Mouse (Mus musculus): Measurements from ENCODE around the gene Sec22c. TPM values are rescaled to one million over a fixed set of nuclear protein-coding genes. Genes with fewer than 3 reads are reported as not detected.

Sec22c gene
- polyA plus RNA-seq, 1 experiment from 2014 or later = 24.5 TPM

DNA sequence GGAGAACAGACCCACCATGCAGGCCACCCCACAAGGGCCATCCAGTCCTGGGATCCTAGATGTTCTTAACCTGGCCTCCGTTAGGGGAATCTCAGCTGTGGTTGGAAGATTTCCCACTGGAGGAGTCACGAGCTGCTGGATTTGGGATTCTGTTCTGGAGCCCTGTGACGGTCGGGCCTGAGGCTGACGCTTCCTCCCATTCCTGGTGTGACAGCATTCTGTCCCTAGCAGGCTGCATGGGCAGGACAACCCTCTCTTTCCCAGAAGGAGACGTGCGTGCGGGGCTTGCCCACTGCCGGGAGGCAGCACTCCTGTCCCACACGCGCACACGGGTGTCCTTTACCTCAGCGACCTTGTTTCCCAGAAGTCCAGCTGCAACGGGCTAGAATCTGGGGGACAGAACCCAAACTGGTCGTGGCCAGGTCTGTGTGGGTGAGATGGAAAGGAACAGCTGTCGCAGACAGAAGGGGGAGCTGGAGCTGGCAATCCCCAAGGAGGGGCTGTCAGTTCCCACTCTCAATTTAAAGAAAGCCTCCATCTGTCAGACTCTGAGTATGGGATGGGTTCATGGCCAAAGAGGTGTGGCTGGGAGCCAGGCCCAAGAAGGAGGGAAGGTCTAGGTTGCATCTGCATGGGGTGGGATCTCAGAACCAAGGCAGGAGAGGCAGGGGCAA, 38.2 kb downstream of the Sec22c start:
- H3K27me3 ChIP-seq = peaks cover 36% of the 10 kb centered on the region

DNA sequence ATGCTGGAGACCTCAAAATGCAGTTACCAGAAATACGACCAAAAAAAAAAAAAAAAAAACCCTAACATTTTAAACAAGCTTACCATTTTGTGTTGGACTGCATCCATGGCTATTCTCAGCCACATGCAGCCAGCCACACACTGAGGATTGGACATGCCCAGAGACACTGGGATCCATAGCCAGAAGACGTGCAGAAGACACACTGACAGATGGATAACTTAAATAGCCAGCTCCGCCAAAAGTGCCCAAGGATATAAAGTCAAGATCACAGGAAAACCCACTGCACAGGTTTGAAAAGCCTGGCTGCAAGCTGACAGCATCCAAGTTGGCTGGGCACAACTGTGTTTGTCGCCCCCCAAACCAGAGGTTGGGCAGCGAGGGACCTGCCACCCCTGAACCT, 41.2 kb downstream of the Sec22c start:
- Histone ChIP-seq H3K9me3 (no peaks in the 10 kb centered on the region), H3K4me3 (replicated peaks) (no peak overlapping the region), H3K27me3 (peaks cover 16% of the 10 kb centered on the region), H3K9ac (no peak overlapping the region), H3K27ac (no peak overlapping the region), H3K36me3 (replicated peaks) (no peaks in the 10 kb centered on the region), H3K4me2 (no peak overlapping the region), H3K4me1 (peaks cover 8% of the 10 kb centered on the region; the same call in 1 of the 2 replicates)
- 79% methylated on average over 5 of the region's 5 CpGs for WGBS
- no peak for ATAC-seq (ENCODE audit: low FRiP score)

More for the DNA sequence above, 38.2 kb downstream of the Sec22c start:
- Histone ChIP-seq H3K36me3 (replicated peaks) (no peaks in the 10 kb centered on the region), H3K4me2 (no peak overlapping the region), H3K9ac (no peak overlapping the region), H3K27ac (peak overlapping the region; percentile 43; the same call in 1 of the 2 replicates), H3K9me3 (no peaks in the 10 kb centered on the region), H3K4me1 (peaks cover 26% of the 10 kb centered on the region), H3K4me3 (replicated peaks) (no peak overlapping the region)
- 73% methylated on average over 16 of the region's 16 CpGs for WGBS
- peak; percentile 17; the same call in 1 of the 2 replicates for ATAC-seq (ENCODE audit: low FRiP score)

DNA sequence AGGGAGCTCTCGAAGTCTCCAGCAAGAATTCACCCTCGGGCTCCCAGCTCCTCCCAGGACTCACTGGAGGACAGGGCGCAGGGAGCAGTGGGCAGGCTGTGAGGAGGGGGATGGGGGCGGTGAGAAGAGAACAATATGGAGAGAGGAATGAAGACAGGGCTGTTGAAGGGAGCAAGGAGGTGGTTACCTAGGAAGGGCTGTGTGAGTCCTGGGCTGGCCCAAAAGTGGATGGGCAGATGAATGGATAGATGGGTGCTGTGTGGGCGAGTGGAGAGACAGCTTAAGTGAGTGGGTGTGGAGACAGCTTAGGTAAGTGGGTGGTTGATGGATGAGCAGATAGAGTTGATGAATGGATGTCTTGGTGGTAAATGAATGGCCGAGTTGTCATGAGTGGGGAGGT, 41.8 kb downstream of the Sec22c start:
- peaks cover 10% of the 10 kb centered on the region for H3K27me3 ChIP-seq
- no peaks in the 10 kb centered on the region for H3K9me3 ChIP-seq
- H3K4me3 ChIP-seq (replicated peaks) = no peak overlapping the region
- no peak for ATAC-seq (ENCODE audit: low FRiP score)
- H3K9ac ChIP-seq = no peak overlapping the region
- H3K27ac ChIP-seq = no peak overlapping the region
- no peak overlapping the region for H3K4me2 ChIP-seq
- H3K36me3 ChIP-seq (replicated peaks) = no peaks in the 10 kb centered on the region
- 80% methylated on average over 6 of the region's 6 CpGs for WGBS
- H3K4me1 ChIP-seq = peaks cover 7% of the 10 kb centered on the region; the same call in 1 of the 2 replicates

DNA sequence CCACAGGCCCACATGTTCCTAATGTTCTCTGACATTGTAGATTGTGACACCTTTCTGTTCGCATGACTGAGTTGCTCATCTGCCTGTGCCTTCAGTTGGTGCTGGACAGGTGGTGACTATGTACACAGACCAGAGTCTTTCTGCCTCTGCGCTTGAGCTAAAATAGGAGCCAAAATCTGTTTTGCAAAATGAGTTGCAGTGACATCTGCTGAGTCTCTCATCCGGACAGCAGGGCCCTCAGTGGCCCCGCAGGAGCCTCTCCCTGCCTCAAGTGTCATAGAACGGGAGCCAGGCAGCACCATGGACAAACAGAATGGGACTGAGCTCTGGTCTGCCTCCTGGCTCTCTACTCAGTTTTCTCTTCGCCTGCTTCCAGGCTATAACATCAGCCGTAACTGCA, 45.5 kb downstream of the Sec22c start:
- 85% methylated on average over 7 of the region's 7 CpGs for WGBS
- Histone ChIP-seq H3K27me3 (no peaks in the 10 kb centered on the region), H3K36me3 (replicated peaks) (no peaks in the 10 kb centered on the region)

DNA sequence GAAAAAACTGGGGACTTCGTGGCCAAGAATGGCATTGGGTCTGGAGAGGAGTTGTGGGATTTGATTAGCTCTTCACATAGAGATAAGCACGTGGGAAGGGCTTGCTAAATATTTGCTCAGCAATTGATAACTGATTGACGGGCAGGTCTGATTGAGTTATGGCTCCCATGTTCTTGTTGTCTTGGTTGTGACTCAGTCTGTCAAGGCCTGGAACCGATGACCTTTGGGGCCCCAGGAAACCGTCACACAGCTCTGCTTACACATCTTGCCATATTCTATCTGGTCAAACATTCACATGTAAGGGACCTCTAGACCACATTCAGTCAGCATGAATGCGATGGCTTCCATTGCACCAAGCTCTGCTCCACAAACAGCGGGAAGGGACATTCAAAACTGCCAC, 47.0 kb downstream of the Sec22c start:
- Histone ChIP-seq H3K9ac (no peak overlapping the region), H3K4me3 (replicated peaks) (no peak overlapping the region), H3K9me3 (no peaks in the 10 kb centered on the region), H3K27me3 (no peaks in the 10 kb centered on the region), H3K36me3 (replicated peaks) (no peaks in the 10 kb centered on the region), H3K27ac (no peak overlapping the region), H3K4me2 (no peak overlapping the region), H3K4me1 (no peaks in the 10 kb centered on the region; the same call in 1 of the 2 replicates)
- no peak for ATAC-seq (ENCODE audit: low FRiP score)
- WGBS = 89% methylated on average over 7 of the region's 7 CpGs

More for the DNA sequence above, 45.5 kb downstream of the Sec22c start:
- Histone ChIP-seq H3K27ac (no peak overlapping the region), H3K9me3 (no peaks in the 10 kb centered on the region), H3K4me3 (replicated peaks) (no peak overlapping the region), H3K4me2 (no peak overlapping the region), H3K4me1 (no peaks in the 10 kb centered on the region; the same call in 1 of the 2 replicates), H3K9ac (no peak overlapping the region)
- no peak for ATAC-seq (ENCODE audit: low FRiP score)

DNA sequence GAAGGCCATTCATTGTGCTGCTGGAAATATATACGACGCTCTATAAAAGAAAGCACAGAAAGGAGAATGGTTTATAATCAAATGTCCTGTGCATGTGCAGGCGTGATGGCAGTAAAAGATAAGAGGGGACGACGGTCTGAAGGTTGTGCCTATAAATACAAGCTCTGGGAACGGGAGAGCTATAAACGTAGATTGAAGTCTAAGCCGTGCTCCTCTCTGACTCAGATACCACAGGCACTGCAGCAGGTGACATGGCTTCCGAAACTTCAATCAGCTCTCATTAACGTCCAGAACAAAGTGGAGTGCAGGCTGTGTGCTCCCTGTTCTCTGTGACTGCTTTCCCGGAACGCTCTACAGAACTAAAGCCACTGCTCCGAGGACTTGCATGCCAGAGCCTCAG, 48.1 kb downstream of the Sec22c start:
- H3K4me3 ChIP-seq (replicated peaks) = no peak overlapping the region
- ATAC-seq (ENCODE audit: low FRiP score) = no peak
- H3K9me3 ChIP-seq = no peaks in the 10 kb centered on the region

DNA sequence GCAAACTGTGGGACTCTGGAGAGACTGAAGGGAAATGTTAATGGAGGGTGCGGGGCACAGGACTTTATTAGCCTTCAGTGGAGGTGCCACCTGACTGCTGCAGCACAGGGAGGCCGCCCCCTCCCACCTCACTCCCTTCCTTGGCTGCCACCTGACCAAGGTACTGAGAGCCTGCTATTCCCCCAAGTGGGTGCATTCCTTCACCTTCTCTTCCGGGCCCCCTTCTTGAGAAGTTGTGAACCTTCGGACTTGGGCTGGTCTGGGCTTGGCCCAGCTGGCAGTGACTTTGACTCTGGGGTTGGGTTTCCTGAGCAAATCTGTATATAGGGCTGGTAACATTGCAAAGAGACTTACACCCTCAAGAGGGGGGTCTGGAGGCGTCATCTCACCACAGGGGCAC, 49.0 kb downstream of the Sec22c start:
- H3K9me3 ChIP-seq = no peaks in the 10 kb centered on the region
- no peak overlapping the region for H3K4me2 ChIP-seq
- H3K9ac ChIP-seq = no peak overlapping the region
- no peak overlapping the region for H3K27ac ChIP-seq
- ATAC-seq (ENCODE audit: low FRiP score) = no peak
- H3K36me3 ChIP-seq (replicated peaks) = no peaks in the 10 kb centered on the region
- H3K27me3 ChIP-seq = no peaks in the 10 kb centered on the region
- no peak overlapping the region for H3K4me3 ChIP-seq (replicated peaks)
- 93% methylated on average over 5 of the region's 5 CpGs for WGBS
- H3K4me1 ChIP-seq = no peaks in the 10 kb centered on the region; the same call in 1 of the 2 replicates

More for the DNA sequence above, 48.1 kb downstream of the Sec22c start:
- Histone ChIP-seq H3K4me2 (no peak overlapping the region), H3K9ac (no peak overlapping the region), H3K27me3 (no peaks in the 10 kb centered on the region), H3K27ac (no peak overlapping the region), H3K36me3 (replicated peaks) (no peaks in the 10 kb centered on the region), H3K4me1 (no peaks in the 10 kb centered on the region; the same call in 1 of the 2 replicates)
- WGBS = 79% methylated on average over 13 of the region's 13 CpGs

DNA sequence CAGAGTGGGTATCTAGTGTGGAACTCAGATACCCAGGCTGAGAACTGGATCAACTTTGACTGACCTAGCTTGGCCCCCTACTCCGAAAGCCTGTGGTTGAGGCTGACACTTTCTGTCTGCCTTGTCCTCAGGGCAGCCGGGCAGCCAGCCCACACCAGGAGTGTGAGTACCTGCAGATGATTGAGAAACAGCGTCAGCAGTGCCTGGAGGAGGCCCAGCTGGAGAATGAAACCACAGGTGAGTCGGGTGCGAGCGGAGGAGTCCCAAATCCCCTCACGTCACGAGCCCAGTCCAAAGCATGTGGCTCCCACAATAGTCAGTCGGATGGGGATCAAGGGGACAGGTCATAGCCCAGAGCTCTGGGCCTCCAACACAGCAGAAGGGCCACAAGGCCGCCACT, 51.6 kb downstream of the Sec22c start:
- no peak overlapping the region for H3K4me3 ChIP-seq (replicated peaks)
- no peak overlapping the region for H3K9ac ChIP-seq
- WGBS = 90% methylated on average over 10 of the region's 10 CpGs
- no peak overlapping the region for H3K4me2 ChIP-seq
- no peaks in the 10 kb centered on the region for H3K9me3 ChIP-seq
- no peak for ATAC-seq (ENCODE audit: low FRiP score)
- H3K27me3 ChIP-seq = no peaks in the 10 kb centered on the region
- no peaks in the 10 kb centered on the region for H3K4me1 ChIP-seq
- no peaks in the 10 kb centered on the region for H3K36me3 ChIP-seq (replicated peaks)
- H3K27ac ChIP-seq = no peak overlapping the region

DNA sequence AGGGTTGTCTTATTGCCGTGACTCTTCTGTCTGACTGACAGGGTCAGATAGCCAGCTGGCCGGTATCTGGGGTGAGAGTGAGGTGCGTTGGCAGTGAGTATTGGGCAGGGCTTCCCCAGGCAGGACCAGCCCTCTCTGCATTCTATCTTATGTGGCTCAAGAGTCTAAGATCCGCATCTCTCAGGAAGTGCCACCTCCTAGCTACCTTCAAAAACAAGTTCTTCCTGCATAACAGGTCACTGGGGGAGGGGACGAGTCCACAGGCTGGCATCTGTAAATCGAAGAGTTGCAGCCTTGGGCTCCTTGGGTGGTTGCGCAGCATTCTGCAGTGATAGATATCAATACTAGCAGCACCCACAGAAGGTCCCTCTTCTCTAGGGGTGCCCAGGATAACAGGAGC, 58.3 kb downstream of the Sec22c start:
- H3K9ac ChIP-seq = no peak overlapping the region
- H3K27me3 ChIP-seq = peaks cover 34% of the 10 kb centered on the region
- WGBS = 79% methylated on average over 7 of the region's 7 CpGs
- H3K4me3 ChIP-seq (replicated peaks) = no peak overlapping the region
- no peak for ATAC-seq (ENCODE audit: low FRiP score)
- H3K4me1 ChIP-seq = peaks cover 14% of the 10 kb centered on the region
- no peak overlapping the region for H3K4me2 ChIP-seq
- H3K27ac ChIP-seq = no peak overlapping the region
- no peaks in the 10 kb centered on the region for H3K9me3 ChIP-seq
- no peaks in the 10 kb centered on the region for H3K36me3 ChIP-seq (replicated peaks)

DNA sequence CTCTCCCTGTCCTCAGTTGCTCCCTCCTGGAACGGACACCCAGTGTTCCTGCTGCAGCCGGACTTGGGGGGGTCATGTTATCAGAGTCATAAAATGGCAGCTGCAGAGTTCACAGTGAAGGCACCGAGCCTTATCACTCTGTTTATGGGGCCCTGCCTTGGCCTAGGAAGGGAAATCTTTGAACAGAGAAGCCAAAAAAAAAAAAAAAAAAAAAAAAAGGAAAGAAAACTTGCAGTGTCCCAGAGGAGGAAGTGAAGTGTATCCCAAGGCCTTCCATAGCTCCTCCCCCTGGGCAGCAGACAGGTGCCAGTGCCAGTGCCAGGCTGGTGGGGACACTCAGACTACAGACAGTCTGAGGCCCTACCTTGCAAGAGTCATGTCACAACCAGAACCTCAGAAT, 60.4 kb downstream of the Sec22c start:
- Histone ChIP-seq H3K4me3 (replicated peaks) (no peak overlapping the region), H3K36me3 (replicated peaks) (no peaks in the 10 kb centered on the region), H3K4me2 (no peak overlapping the region), H3K27me3 (peaks cover 56% of the 10 kb centered on the region), H3K9ac (no peak overlapping the region), H3K9me3 (no peaks in the 10 kb centered on the region), H3K27ac (no peak overlapping the region), H3K4me1 (peaks cover 20% of the 10 kb centered on the region)
- ATAC-seq (ENCODE audit: low FRiP score) = no peak
- WGBS = 80% methylated on average over 3 of the region's 3 CpGs

DNA sequence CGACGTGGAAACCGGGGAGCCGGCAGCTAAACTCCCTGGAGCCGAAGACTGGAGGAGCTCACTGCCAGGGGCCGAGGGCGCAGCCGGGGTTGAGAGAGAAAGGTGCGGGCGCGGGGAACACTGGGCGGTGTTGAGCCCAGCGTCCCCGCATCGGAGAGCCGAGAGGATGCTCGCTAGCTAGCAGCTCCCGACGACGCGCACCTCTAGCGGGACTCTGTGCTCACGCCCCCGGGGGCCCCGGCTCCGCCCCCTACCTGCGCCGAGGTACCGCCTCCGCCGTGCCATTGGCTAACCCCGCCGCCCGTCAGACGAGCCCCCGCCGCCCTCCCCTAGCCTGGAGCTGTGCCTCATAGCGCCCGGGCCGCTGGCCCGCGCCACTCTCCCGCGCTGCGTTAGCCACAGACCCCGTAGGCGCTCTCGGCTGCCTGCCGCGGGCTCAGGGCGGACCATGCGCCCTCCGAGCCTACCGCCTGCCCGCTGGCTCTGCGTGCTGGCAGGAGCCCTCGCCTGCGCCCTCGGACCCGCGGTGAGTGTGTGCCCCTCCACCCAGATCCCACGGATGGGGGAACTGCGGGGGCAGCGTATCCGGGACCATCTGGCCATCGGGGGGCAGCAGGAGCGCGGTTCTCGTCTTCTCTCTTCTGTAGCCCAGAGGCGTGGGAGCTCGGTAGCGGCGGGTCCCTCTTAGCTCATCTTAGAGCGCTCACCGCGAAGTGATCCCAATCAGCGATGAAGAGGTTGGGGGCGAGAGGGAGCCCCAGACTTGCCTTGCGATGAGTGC, 62.7 kb downstream of the Sec22c start, which contains the start of gene Vipr1:
Gene Vipr1 (plus strand): TSS at position 316 of the 781 bp plus-strand sequence.
- Histone ChIP-seq H3K4me2 (peak within 1 kb of the TSS; percentile 86), H3K9ac (peak within 1 kb of the TSS; percentile 59), H3K36me3 (replicated peaks) (no peaks in the 10 kb centered on the region), H3K4me1 (peaks cover 20% of the 10 kb centered on the region), H3K9me3 (no peaks in the 10 kb centered on the region), H3K4me3 (replicated peaks) (peak within 1 kb of the TSS; percentile 50), H3K27me3 (peaks cover 69% of the 10 kb centered on the region), H3K27ac (no peak within 1 kb of the TSS)
- peak; percentile 90 for ATAC-seq (ENCODE audit: low FRiP score)
- 1% methylated on average over 78 of the region's 79 CpGs for WGBS

DNA sequence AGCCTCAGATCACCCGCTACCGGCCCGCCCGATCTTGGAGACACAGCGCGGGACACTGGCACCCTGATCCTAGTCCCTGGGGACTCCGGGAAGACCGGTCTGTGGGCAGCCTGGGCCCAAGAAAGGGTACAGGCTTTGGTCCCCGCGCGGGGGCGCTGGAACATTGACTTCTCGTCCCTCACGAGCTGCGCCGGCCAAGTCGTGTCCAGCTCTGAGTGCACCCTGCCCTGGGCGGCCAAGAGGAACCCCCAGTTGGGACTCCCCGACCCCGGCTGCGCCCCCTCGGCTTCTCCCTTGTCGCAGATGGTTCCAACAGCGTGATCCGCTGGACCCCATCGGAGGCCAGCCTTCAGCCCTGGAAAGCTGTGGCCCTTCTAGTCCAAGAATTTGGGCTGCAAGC, 63.3 kb downstream of the Sec22c start, which contains the start of gene Lyzl4:
Gene Lyzl4 (minus strand): TSS at position 96 of the 400 bp plus-strand sequence.
- no peaks in the 10 kb centered on the region for H3K9me3 ChIP-seq
- H3K4me1 ChIP-seq = peaks cover 20% of the 10 kb centered on the region
- H3K4me3 ChIP-seq (replicated peaks) = peak within 1 kb of the TSS; percentile 50
- peak within 1 kb of the TSS; percentile 59 for H3K9ac ChIP-seq
- H3K27me3 ChIP-seq = peaks cover 69% of the 10 kb centered on the region
- H3K4me2 ChIP-seq = peak within 1 kb of the TSS; percentile 86
- no peak within 1 kb of the TSS for H3K27ac ChIP-seq
- no peaks in the 10 kb centered on the region for H3K36me3 ChIP-seq (replicated peaks)
- WGBS = under 1% methylated on average over 26 of the region's 26 CpGs
- peak; percentile 67 for ATAC-seq (ENCODE audit: low FRiP score)
